Mouse (Mus musculus): ENCODE results near the gene Ifnar2. TPM values are rescaled to one million over a fixed set of nuclear protein-coding genes. Genes with fewer than 3 reads are reported as not detected.

The Ifnar2 gene
- polyA plus RNA-seq (2017; shearing (Covaris generic)): 152 TPM

GRCm38 (mm10) chr16:91372577-91373472 is at the start of gene Ifnar2:
TSS of gene Ifnar2 (plus strand) at chr16:91372783.

GRCm38 (mm10) chr16:91391421-91391820 is 18.8 kb downstream of the Ifnar2 start, which contains the start of gene Gm21970:
TSS of gene Gm21970 (plus strand) at chr16:91391721.

GRCm38 (mm10) chr16:91405640-91406584 is 33.3 kb downstream of the Ifnar2 start, which contains the start of gene Il10rb:
TSS of gene Il10rb (plus strand) at chr16:91406164.

Other genes starting within 250 kb of the Ifnar2 start
- gene Olig2, start 147.3 kb upstream of the Ifnar2 start, polyA plus RNA-seq (2017; shearing (Covaris generic)): not detected
- not detected for gene Olig1, start 103.0 kb upstream of the Ifnar2 start, polyA plus RNA-seq (2017; shearing (Covaris generic))
- not detected for gene Gm21970, start 18.9 kb downstream of the Ifnar2 start, polyA plus RNA-seq (2017; shearing (Covaris generic))
- 79.6 TPM for gene Il10rb, start 33.4 kb downstream of the Ifnar2 start, polyA plus RNA-seq (2017; shearing (Covaris generic))
- 248 TPM for gene Ifnar1, start 112.5 kb downstream of the Ifnar2 start, polyA plus RNA-seq (2017; shearing (Covaris generic))
- 40.4 TPM for gene Ifngr2, start 174.3 kb downstream of the Ifnar2 start, polyA plus RNA-seq (2017; shearing (Covaris generic))
- 44.0 TPM for gene Tmem50b, start 225.0 kb downstream of the Ifnar2 start, polyA plus RNA-seq (2017; shearing (Covaris generic))
- 0.51 TPM for gene Dnajc28, start 246.2 kb downstream of the Ifnar2 start, polyA plus RNA-seq (2017; shearing (Covaris generic))